Mouse (Mus musculus) neural tube, embryonic 12.5 days (tissue): ENCODE results near the gene Dusp28. TPM values are rescaled to one million over a fixed set of nuclear protein-coding genes. Genes with fewer than 3 reads are reported as not detected.
A peak's percentile ranks its signal among the peaks of the same experiment; 100 is the strongest.
"Not testable (repeated sequence)": the region's sequence is repeated elsewhere in the genome, so short reads cannot be mapped to it uniquely, and the experiment has no call there.

Experiments
- ATAC-seq: fragments of 200-750 bp; cut with Nextera tagmentation; 2 replicates; pipeline ENCODE4 v1.8.0; 2017; ENCODE audit warnings: low read depth, mild to moderate bottlenecking, moderate TSS enrichment, moderate library complexity; ENCODE audit not compliant: low FRiP score
- H3K27ac ChIP-seq: fragments of 300-500 bp; sonication (generic); 2 replicates; pipeline ENCODE4 v1.5.1; 2016
- H3K27me3 ChIP-seq: fragments of 300-500 bp; sonication (generic); replicated peaks from 2 replicates; pipeline ENCODE4 v1.6.1; 2016; ENCODE audit warnings: mild to moderate bottlenecking
- H3K36me3 ChIP-seq: fragments of 300-500 bp; sonication (generic); 2 replicates; pipeline ENCODE4 v1.6.1; 2016; ENCODE audit warnings: mild to moderate bottlenecking
- H3K4me1 ChIP-seq: fragments of 300-500 bp; sonication (generic); 2 replicates; pipeline ENCODE4 v1.6.1; 2016
- H3K4me2 ChIP-seq: fragments of 300-500 bp; sonication (generic); replicated peaks from 2 replicates; pipeline ENCODE4 v1.6.1; 2016; ENCODE audit warnings: mild to moderate bottlenecking
- H3K4me3 ChIP-seq: fragments of 300-500 bp; sonication (generic); 2 replicates; pipeline ENCODE4 v1.5.1; 2016
- H3K9ac ChIP-seq: fragments of 300-500 bp; sonication (generic); 2 replicates; pipeline ENCODE4 v1.6.1; 2016; ENCODE audit warnings: mild to moderate bottlenecking
- H3K9me3 ChIP-seq: fragments of 300-500 bp; sonication (generic); 2 replicates; pipeline ENCODE4 v1.6.1; 2016; ENCODE audit warnings: mild to moderate bottlenecking
- WGBS: fragments of 180-500 bp; shearing (Covaris S2); methylation state at CpG from one replicate; pipeline ENCODE4 v1.1.7; 2016; 5-methylcytosine and 5-hydroxymethylcytosine counted together
- polyA plus RNA-seq: library from polyadenylated mRNA; unstranded; fragments of >200 nt; fragmentation: Nextera tagmentation; extraction: Ambion mirVana; gene quantifications from 2 replicates; pipeline ENCODE4 v1.2.1, GENCODE M21; 2016

Dusp28 gene
- polyA plus RNA-seq, 1 experiment from 2014 or later: 13.4 TPM

- no peak overlapping the region for H3K9ac ChIP-seq
- WGBS: 71% methylated on average over 2 of the region's 2 CpGs
- H3K27ac ChIP-seq: no peak overlapping the region
- ATAC-seq: no peak
- H3K27me3 ChIP-seq: no peaks in the 10 kb centered on the region
- H3K9me3 ChIP-seq: no peaks in the 10 kb centered on the region
- H3K4me2 ChIP-seq: no peak overlapping the region
- H3K36me3 ChIP-seq: peaks cover 10% of the 10 kb centered on the region
- H3K4me3 ChIP-seq: no peak overlapping the region
- no peaks in the 10 kb centered on the region for H3K4me1 ChIP-seq
These were observed 46.9 kb downstream of the Dusp28 start for GRCm38 (mm10) chr1:92953641-92954040.

GRCm38 (mm10) chr1:92956571-92957335 is 50.0 kb downstream of the Dusp28 start:
- 11% methylated on average over 11 of the region's 11 CpGs for WGBS
- not testable (repeated sequence) for H3K9ac ChIP-seq, H3K36me3 ChIP-seq, H3K27me3 ChIP-seq, ATAC-seq, H3K27ac ChIP-seq, H3K4me3 ChIP-seq, H3K4me1 ChIP-seq, H3K9me3 ChIP-seq
- H3K4me2 ChIP-seq: peak overlapping the region; percentile 35

Other genes with a start within 250 kb of the Dusp28 start
- gene Gpc1, start 75.3 kb upstream of the Dusp28 start, polyA plus RNA-seq: 70.0 and 74.9 TPM in 2 replicates
- 0.65 and 0.74 TPM in 2 replicates for gene Ankmy1, start 4.1 kb upstream of the Dusp28 start, polyA plus RNA-seq
- 37.5 and 40.3 TPM in 2 replicates for gene Rnpepl1, start 3.8 kb downstream of the Dusp28 start, polyA plus RNA-seq
- 54.8 and 60.0 TPM in 2 replicates for gene Capn10, start 27.4 kb downstream of the Dusp28 start, polyA plus RNA-seq
- gene Gpr35, start 43.9 kb downstream of the Dusp28 start, polyA plus RNA-seq: 0.38 TPM in 2 replicates
- gene Aqp12, start 99.4 kb downstream of the Dusp28 start, polyA plus RNA-seq: not detected in 2 replicates
- 132 and 136 TPM in 2 replicates for gene Kif1a, start 195.0 kb downstream of the Dusp28 start, polyA plus RNA-seq
- not detected in 2 replicates for gene Agxt, start 228.3 kb downstream of the Dusp28 start, polyA plus RNA-seq